10 mouse cellular contexts compared by ENCODE assay signal in genomic region chr11:58039027-58039426, GRCm38 (mm10). TPM values are rescaled to one million over a fixed set of nuclear protein-coding genes. Genes with fewer than 3 reads are reported as not detected.
DNase-seq lines count a peak whose midpoint lies in the region; ATAC-seq and TF ChIP-seq lines count a peak whose summit lies in the region.
"Had no signal": no experiment of that assay in that cellular context is flagged by ENCODE, and none has a peak within 500 bp of the region (broad histone marks: within the 10 kb centered on the region; RNA-seq: fewer than 3 reads in every experiment).

No protein-coding gene starts in this region.

- H3K9ac ChIP-seq in lung, embryonic 14.5 days: no peak overlapping the region
- H3K9ac ChIP-seq: embryonic facial prominence, embryonic 13.5 days had no signal

- 77% methylated on average over 1 of the region's 1 CpGs for WGBS in lung, embryonic 14.5 days

- no peak overlapping the region for H3K4me2 ChIP-seq in lung, embryonic 14.5 days
- H3K4me2 ChIP-seq: embryonic facial prominence, embryonic 13.5 days had no signal

- peak; percentile 26 to 75 for DNase-seq in adrenal gland, adult (ENCODE audit: inconsistent age in 2 of 2, low spot score in 1 of 2)
- no peak for DNase-seq in adrenal gland, adult 18-20 months (ENCODE audit: low spot score in 2 of 2)
- peak; percentile 25 to 26 for DNase-seq in kidney, adult 8-10 months
- DNase-seq in kidney, postnatal 14 days: no peak
- peak; percentile 28 for DNase-seq in T-cell, adult 2 months (ENCODE audit: low spot score)
- peak; percentile 56 for DNase-seq in lung, embryonic 14.5 days
- no peak for DNase-seq in gastrocnemius, adult 18-20 months (ENCODE audit: low spot score)
- DNase-seq in gastrocnemius, postnatal 36 days: no peak
- DNase-seq: kidney, adult 11 months had no signal

- no peak overlapping the region for H3K4me3 ChIP-seq in lung, embryonic 14.5 days (ENCODE audit: low read depth, low read length)
- H3K4me3 ChIP-seq: embryonic facial prominence, embryonic 13.5 days had no signal

- no peak for ATAC-seq in lung, embryonic 14.5 days (ENCODE audit: insufficient read depth)

- H3K36me3 ChIP-seq in lung, embryonic 14.5 days (ENCODE audit: insufficient read depth): peaks cover 21% of the 10 kb centered on the region

- no peak overlapping the region for H3K27ac ChIP-seq in lung, embryonic 14.5 days (ENCODE audit: low read depth)
- H3K27ac ChIP-seq: embryonic facial prominence, embryonic 13.5 days had no signal

- intact Hi-C loops in gastrocnemius, postnatal 36 days (cut with DNase I): no loop called here

- TF ChIP-seq CTCF in lung, embryonic 14.5 days (IDR thresholded peaks at IDR 0.05; ENCODE audit: low read depth): peak; percentile 55

- H3K9me3 ChIP-seq in lung, embryonic 14.5 days (ENCODE audit: low read depth, low read length): no peaks in the 10 kb centered on the region
- H3K9me3 ChIP-seq: embryonic facial prominence, embryonic 13.5 days had no signal

- H3K4me1 ChIP-seq in lung, embryonic 14.5 days (ENCODE audit: insufficient read depth): no peaks in the 10 kb centered on the region

- no peaks in the 10 kb centered on the region for H3K27me3 ChIP-seq in lung, embryonic 14.5 days (ENCODE audit: insufficient read depth, low read length)
- H3K27me3 ChIP-seq: embryonic facial prominence, embryonic 13.5 days had no signal

RNA-seq across cellular contexts. Expression of gene Larp1, which starts 30.2 kb away (rescaled TPM):
- total RNA-seq in adrenal gland, adult 18-20 months (2021): 100 to 1,000 TPM in 1 of 2 experiments, 10 to 100 TPM in 1; 85.2 to 122 TPM
- polyA plus RNA-seq in lung, embryonic 14.5 days (2014; fragmentation: Nextera tagmentation; extraction: Ambion mirVana): 24.7 and 26.9 TPM in 2 replicates
- total RNA-seq in gastrocnemius, adult 18-20 months (2021): 10 to 100 TPM; 97.6 to 98.8 TPM
- 10 to 100 TPM; 81.7 to 82.8 TPM for total RNA-seq in gastrocnemius, postnatal 36 days (2021)

RNA-seq across cellular contexts. Expression of gene Gm12248, which starts 53.9 kb away (rescaled TPM):
- under 1 TPM; 0.19 to 0.27 TPM for total RNA-seq in adrenal gland, adult 18-20 months (2021)
- not detected in 2 replicates for polyA plus RNA-seq in lung, embryonic 14.5 days (2014; fragmentation: Nextera tagmentation; extraction: Ambion mirVana)
- not detected for total RNA-seq in gastrocnemius, adult 18-20 months (2021)
- not detected for total RNA-seq in gastrocnemius, postnatal 36 days (2021)
- polyA plus RNA-seq: embryonic facial prominence, embryonic 13.5 days had no signal

Comparison
In these comparisons a context has a peak if more than half of its experiments do, and no peak if none do; other contexts are left out.
1. DNase-seq: peak in adrenal gland, adult (2 of 2), kidney, adult 8-10 months (2 of 2), T-cell, adult 2 months (single experiment) and lung, embryonic 14.5 days (single experiment); none in adrenal gland, adult 18-20 months (0 of 2), kidney, postnatal 14 days (single experiment), gastrocnemius, adult 18-20 months (single experiment) and gastrocnemius, postnatal 36 days (0 of 2).